Mouse (Mus musculus) left cerebral cortex, postnatal 36 days (tissue): ENCODE data around the gene Zfp595. TPM values are rescaled to one million over a fixed set of nuclear protein-coding genes. Genes with fewer than 3 reads are reported as not detected.
"Not testable (repeated sequence)": the region's sequence is repeated elsewhere in the genome, so short reads cannot be mapped to it uniquely, and the experiment has no call there.

Source experiments
- DNase-seq, 2 experiments: peaks; one replicate each; pipeline ENCODE4 v3.0.0; 2021 to 2022; ENCODE audit warnings: low spot score in 2 of 2, mixed read lengths in 1 of 2
- intact Hi-C: fragments of 180-260 bp; cut with DNase I; formaldehyde crosslinking; loops from one replicate; pipeline ENCODE4 v1.15.1; 2025
- total RNA-seq, 2 experiments: library from RNA; stranded (reverse); gene quantifications; 2 replicates each; pipeline ENCODE4 v1.2.3; 2021

The Zfp595 gene
- 1 to 10 TPM; 2.0 to 3.8 TPM for total RNA-seq

GRCm38 (mm10) chr13:67332019-67332724 lies at the start of gene Zfp595:
TSS of gene Zfp595 (minus strand) at chr13:67332570.
- intact Hi-C loops: loop anchor here (2.0 kb wide), 1 partner anchor 25 kb away; the partner anchor contains the start of gene Zfp457
- DNase-seq: peak; percentile 69 to 81

GRCm38 (mm10) chr13:67376255-67376654 lies 43.9 kb upstream of the Zfp595 start:
- DNase-seq, intact Hi-C loops: not testable (repeated sequence)

GRCm38 (mm10) chr13:67375050-67375911 lies 42.9 kb upstream of the Zfp595 start, which contains the start of the genes Gm28041 and Zfp456:
TSS of gene Gm28041 (minus strand) at chr13:67375733.
TSS of gene Zfp456 (minus strand) at chr13:67375810.
- intact Hi-C loops: not testable (repeated sequence)
- peak; percentile 52 to 56 for DNase-seq

GRCm38 (mm10) chr13:67360131-67360744 lies 27.9 kb upstream of the Zfp595 start, which contains the start of the genes Gm28044 and Zfp953:
TSS of gene Gm28044 (minus strand) at chr13:67360536.
TSS of gene Zfp953 (minus strand) at chr13:67360605.
- DNase-seq: peak; percentile 81 to 88
- intact Hi-C loops: no loop called here

- intact Hi-C loops: no loop called here
- DNase-seq: no peak
Observed at GRCm38 (mm10) chr13:67351854-67352253, 19.5 kb upstream of the Zfp595 start.

- intact Hi-C loops: no loop called here
- DNase-seq: no peak
Observed at GRCm38 (mm10) chr13:67343422-67343821, 11.1 kb upstream of the Zfp595 start.

- DNase-seq: no peak
- intact Hi-C loops: loop anchor here (2.0 kb wide), 1 partner anchor 26 kb away; the partner anchor contains the start of gene Zfp457
Observed at GRCm38 (mm10) chr13:67332877-67333276, 507 bp upstream of the Zfp595 start.

- DNase-seq: no peak
- intact Hi-C loops: loop anchor here (2.0 to 5.0 kb wide), 2 partner anchors 26 to 39 kb away; partner anchors contain the start of gene Zfp595
Observed at GRCm38 (mm10) chr13:67306718-67307117, 25.7 kb downstream of the Zfp595 start.

- intact Hi-C loops: loop anchor here (2.0 to 5.0 kb wide), 2 partner anchors 27 to 39 kb away; partner anchors contain the start of gene Zfp595
- DNase-seq: peak; percentile 88 to 91
Observed at GRCm38 (mm10) chr13:67305822-67306672, 26.3 kb downstream of the Zfp595 start, which contains the start of gene Zfp457. TSS of gene Zfp457 (minus strand) at chr13:67306485.

- DNase-seq: peak; percentile 9 to 14
- intact Hi-C loops: no loop called here
Observed at GRCm38 (mm10) chr13:67278314-67278713, 54.1 kb downstream of the Zfp595 start, which contains the start of gene Zfp458. TSS of gene Zfp458 (minus strand) at chr13:67278466.

- intact Hi-C loops: loop anchor here (5.0 kb wide), 1 partner anchor 38 kb away; the partner anchor contains the start of gene Zfp457
- not testable (repeated sequence) for DNase-seq
Observed at GRCm38 (mm10) chr13:67269383-67270065, 62.8 kb downstream of the Zfp595 start.

- DNase-seq: peak; percentile 77
- intact Hi-C loops: loop anchor here (5.0 kb wide), 1 partner anchor 39 kb away; the partner anchor contains the start of gene Zfp457
Observed at GRCm38 (mm10) chr13:67268568-67269369, 63.6 kb downstream of the Zfp595 start.

Other genes starting within 250 kb of the Zfp595 start
- gene Zfp708, start 234.6 kb downstream of the Zfp595 start, total RNA-seq: 1 to 10 TPM; 2.6 to 2.7 TPM
- 1 to 10 TPM; 1.8 to 2.7 TPM for gene Gm28557, start 224.0 kb downstream of the Zfp595 start, total RNA-seq
- gene Rslcan18, start 216.3 kb downstream of the Zfp595 start, total RNA-seq: under 1 TPM; 0.16 to 0.35 TPM
- 10 to 100 TPM in 1 of 2 experiments, 1 to 10 TPM in 1; 7.5 to 10.4 TPM for gene Zfp759, start 210.9 kb downstream of the Zfp595 start, total RNA-seq
- gene Rsl1, start 159.4 kb downstream of the Zfp595 start, total RNA-seq: 1 to 10 TPM; 4.8 to 6.5 TPM
- 1 to 10 TPM; 3.3 to 3.4 TPM for gene Zfp455, start 138.1 kb downstream of the Zfp595 start, total RNA-seq
- gene Zfp458, start 54.1 kb downstream of the Zfp595 start, total RNA-seq: 10 to 100 TPM; 17.7 to 21.5 TPM
- 1 to 10 TPM; 3.0 to 5.5 TPM for gene Zfp457, start 26.1 kb downstream of the Zfp595 start, total RNA-seq
- not detected for gene Gm28044, start 28.0 kb upstream of the Zfp595 start, total RNA-seq
- gene Zfp953, start 28.0 kb upstream of the Zfp595 start, total RNA-seq: under 1 TPM; 0.91 to 1.00 TPM
- under 1 TPM in 1 of 2 experiments, not detected in 1; 0.52 TPM for gene Gm28041, start 43.2 kb upstream of the Zfp595 start, total RNA-seq
- 1 to 10 TPM in 1 of 2 experiments, under 1 TPM in 1; 0.86 to 1.2 TPM for gene Zfp456, start 43.2 kb upstream of the Zfp595 start, total RNA-seq
- 1 to 10 TPM; 3.2 to 3.7 TPM for gene Zfp429, start 67.2 kb upstream of the Zfp595 start, total RNA-seq
- gene Zfp459, start 88.8 kb upstream of the Zfp595 start, total RNA-seq: 1 to 10 TPM; 6.0 to 6.5 TPM
- 10 to 100 TPM; 12.6 TPM for gene Zfp874a, start 119.1 kb upstream of the Zfp595 start, total RNA-seq
- 10 to 100 TPM; 15.5 to 17.5 TPM for gene Zfp874b, start 151.7 kb upstream of the Zfp595 start, total RNA-seq
- 1 to 10 TPM; 7.2 to 7.7 TPM for gene Zfp58, start 168.0 kb upstream of the Zfp595 start, total RNA-seq
- gene Gm26965, start 193.6 kb upstream of the Zfp595 start, total RNA-seq: 1 to 10 TPM in 1 of 2 experiments, not detected in 1; 1.8 TPM
- 10 to 100 TPM; 21.8 to 22.2 TPM for gene Zfp87, start 193.6 kb upstream of the Zfp595 start, total RNA-seq
- gene Zfp748, start 221.3 kb upstream of the Zfp595 start, total RNA-seq: 10 to 100 TPM in 1 of 2 experiments, 1 to 10 TPM in 1; 8.8 to 10.6 TPM